Mouse (Mus musculus) gastrocnemius, postnatal 25 days (tissue): Measurements from ENCODE around the gene Pomt2. TPM values are rescaled to one million over a fixed set of nuclear protein-coding genes. Genes with fewer than 3 reads are reported as not detected.
"Not testable (repeated sequence)": the region's sequence is repeated elsewhere in the genome, so short reads cannot be mapped to it uniquely, and the experiment has no call there.

Experiments used
- DNase-seq: peaks from one replicate; pipeline ENCODE4 v3.0.0; 2022
- long read RNA-seq, 2 experiments: library from polyadenylated mRNA; stranded (forward); transcript quantifications; one replicate each; pipeline ENCODE4 v2.0.0; 2021
- total RNA-seq, 2 experiments: library from RNA; stranded (reverse); gene quantifications; 1 replicate in 1 of 2; 2 replicates in 1 of 2; pipeline ENCODE4 v1.2.3; 2021

The Pomt2 gene
- total RNA-seq = 1 to 10 TPM; 4.7 to 5.0 TPM
- long read RNA-seq, experiment 1, full-length matches to known transcripts = 3 of 4 reads
- long read RNA-seq, experiment 1, partial matches to known transcripts = 1 of 4 reads
- long read RNA-seq, experiment 1, other reads (novel, unspliced or antisense) = 0 of 4 reads
- long read RNA-seq, experiment 2, full-length matches to known transcripts = 6 of 9 reads
- long read RNA-seq, experiment 2, partial matches to known transcripts = 2 of 9 reads
- long read RNA-seq, experiment 2, other reads (novel, unspliced or antisense) = 1 of 9 reads

DNA sequence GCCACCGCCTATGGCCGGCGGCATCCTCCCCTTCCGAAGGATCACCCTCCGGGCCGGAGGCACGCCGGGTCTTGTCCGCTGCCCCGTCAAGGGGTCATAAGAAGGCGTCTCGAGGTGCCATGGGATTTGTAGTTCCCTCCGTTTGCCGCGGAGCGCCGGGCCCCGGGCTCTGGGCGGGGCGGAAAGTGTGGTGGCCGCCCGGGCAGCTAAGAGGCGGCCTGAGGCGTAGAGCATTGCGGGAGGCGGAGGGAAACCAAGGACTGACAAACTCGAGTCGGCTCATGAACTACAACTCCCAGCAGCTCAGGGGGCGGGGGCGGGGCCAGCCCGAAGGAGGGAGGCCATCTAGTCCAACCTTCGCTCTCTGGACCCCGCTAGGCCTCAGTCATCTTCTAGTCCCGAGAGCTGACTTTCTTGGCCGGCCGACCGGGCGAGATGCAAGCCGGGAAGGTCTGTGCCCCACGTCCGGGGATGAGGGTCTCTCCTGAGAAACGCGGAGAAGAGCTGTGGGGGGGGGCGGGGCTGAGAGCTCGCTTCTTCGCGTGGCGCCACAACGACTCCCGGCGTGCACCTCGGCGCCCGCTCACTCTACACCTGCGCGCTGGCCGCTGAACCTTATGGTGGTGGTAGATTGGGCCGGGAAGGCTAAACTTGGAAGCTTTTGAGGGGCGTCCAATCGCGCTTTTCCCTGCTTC, at the start of gene Pomt2:
TSS of gene Pomt2 (minus strand) at position 574 of the 695 bp plus-strand sequence.
- peak; percentile 97 for DNase-seq

DNA sequence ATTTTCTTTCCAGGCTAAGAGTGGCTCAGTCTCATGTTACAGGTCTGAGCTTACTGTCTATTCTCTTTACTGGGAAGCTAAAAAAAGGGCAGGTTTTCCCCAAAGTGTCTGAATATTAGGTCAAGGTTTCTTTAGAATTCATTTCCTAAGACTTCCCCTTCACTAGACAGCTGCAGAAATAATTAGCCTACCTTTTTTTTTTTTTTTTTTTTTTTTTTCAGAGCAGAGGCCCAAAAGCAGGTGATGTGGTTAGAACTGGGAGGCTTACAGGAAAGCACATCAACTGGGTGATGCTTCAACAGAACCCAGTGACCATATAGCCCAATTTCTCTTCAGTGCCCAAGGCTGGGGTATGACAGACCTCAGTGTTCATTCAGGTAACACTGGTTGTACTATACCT, 48.5 kb upstream of the Pomt2 start:
- no peak for DNase-seq

DNA sequence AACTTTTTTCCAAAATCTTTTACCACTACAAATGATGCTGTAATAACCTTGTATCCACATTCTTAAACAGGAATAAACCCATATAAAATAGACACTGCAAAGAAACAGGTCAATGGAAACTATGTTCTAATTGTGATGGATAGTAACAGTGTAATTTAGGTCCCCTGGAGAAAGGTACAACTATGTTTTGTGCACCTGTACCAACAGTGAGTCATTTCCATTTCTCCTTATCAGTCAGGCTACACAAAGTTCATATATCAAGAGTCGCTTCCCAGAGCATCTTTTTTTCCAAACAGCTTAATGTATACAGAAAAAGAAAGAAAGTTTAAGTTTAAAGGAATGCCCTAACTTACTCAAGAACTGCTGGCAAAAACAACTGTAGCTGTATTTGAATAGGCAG, 47.3 kb upstream of the Pomt2 start:
- DNase-seq = no peak

DNA sequence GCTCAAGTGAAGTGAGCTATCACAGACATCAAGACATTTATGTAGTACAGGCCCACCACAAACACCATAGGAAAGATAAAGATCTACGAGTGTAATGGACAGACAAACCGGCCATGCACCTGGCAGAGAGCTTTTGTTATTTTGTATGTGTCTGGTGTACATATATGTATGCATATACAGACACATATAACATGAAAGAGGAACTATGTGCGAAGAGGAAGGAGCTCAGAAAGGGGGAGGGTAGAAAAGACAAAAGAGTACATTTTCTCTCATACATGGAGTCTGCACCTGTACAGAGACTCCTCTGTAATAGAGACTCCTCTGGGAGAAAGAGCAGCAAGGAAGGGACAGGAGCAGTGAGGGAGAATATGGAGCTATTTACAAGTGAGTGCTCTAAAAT, 45.2 kb upstream of the Pomt2 start:
- DNase-seq = no peak

DNA sequence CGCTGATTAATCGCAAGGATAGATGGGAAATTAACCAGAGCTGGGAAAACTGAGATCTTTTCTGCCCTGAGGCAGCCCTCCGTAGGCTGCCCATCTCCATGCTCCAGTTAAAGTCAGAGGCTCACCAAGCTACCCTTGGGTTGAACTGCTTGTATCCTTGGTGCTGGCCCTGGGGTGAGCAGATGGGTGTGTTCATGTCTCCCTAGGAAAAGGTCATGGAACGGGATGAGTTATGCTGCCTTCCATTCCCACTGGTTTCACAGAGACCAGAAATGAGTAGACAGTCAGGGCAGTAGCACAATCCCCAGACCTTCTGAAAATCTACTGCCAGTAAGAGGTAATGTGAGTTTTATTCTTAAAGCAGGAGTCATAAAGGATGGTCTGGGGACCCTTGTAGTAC, 29.9 kb upstream of the Pomt2 start:
- DNase-seq = no peak

DNA sequence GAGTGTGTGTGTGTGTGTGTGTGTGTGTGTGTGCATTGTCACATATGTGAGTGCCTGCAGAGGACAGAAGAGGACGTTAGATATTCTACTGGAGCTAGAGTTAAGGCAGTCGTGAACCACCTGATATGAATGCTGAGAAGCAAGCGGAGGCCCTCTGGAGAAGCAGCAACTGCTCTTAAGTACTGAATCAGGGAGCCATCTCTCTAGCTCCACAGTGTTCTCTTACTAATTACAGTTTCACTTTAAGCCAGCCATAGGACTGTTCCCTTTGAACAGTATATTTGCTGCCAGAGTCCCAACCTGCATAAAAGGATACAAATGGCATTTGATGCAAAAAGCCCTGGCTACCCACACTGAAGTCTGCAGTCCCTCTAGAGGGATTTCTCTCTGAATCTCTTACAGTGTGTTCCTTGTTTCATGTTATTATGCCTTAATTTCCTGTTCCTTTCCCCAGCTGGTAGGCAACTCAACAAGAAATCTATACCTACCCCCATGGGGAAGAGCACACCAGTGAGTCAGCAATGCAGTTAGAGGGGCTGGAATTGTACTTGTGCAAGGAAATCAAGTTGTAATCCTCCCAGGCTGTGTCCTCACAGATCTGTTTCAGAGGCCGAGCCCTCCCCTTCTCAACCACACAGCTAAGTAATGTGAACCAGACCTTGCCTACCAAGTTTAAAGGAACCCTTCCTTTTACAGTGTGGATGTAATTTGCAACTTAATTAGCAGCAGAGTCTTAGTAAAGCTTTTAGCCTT, 27.6 kb upstream of the Pomt2 start:
- DNase-seq = no peak

DNA sequence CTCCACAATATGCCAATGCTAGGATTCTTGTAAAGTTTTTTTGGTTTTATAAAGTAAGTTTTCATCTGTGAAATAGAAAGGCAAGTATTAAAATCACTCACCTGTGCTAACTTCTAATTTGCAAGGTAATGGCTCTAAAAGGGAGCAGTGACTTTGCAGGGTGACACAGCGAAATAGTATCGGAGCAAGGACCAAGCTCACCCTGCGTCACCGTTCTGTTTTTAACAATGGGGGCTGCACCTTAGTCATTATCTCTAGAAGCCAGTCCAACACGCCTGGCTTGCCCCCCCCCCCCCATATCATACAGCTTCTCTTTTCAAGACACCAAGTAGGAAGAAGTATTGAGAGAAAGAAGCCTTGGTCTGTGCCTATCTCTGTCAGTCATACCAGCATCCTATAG, 13.0 kb upstream of the Pomt2 start:
- no peak for DNase-seq

DNA sequence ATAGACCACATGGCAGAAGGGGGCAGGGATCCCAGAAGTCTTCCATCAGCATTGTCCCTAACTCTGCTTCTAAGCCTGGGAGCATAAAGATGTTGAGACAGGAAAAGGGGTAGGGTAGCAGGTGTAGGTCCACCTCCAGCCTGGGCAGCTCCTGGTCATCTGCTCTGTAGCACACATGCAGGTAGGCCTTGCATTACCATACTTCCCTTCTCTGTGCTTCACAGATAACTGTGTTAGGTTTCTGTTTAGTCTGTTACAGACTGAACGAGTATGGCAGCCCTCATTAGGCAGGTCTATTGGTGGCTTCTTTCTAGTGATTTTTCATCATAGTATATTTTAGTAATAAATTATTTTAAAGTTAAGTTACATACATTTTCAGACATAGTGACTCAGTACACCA, 12.5 kb upstream of the Pomt2 start:
- DNase-seq = no peak

DNA sequence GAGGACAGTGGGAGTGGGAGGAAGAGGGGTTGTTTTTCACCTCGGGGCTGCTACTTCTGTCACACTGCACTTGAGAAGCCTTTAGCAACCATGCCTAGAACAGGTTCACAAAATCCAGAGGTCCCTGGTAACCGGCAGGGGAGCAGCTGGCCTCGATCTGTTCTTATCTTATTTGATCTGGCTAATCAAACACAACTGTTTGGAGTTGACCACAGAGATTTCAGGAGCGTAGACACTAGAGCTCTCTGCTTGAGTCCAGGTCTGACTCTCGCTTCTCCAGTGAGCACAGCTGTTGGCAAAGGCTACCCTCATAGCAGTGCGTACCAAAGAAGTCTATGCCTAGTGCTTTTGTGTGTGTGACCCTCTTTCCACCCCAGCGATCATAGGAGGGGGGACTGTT, 10.3 kb upstream of the Pomt2 start:
- DNase-seq = no peak

DNA sequence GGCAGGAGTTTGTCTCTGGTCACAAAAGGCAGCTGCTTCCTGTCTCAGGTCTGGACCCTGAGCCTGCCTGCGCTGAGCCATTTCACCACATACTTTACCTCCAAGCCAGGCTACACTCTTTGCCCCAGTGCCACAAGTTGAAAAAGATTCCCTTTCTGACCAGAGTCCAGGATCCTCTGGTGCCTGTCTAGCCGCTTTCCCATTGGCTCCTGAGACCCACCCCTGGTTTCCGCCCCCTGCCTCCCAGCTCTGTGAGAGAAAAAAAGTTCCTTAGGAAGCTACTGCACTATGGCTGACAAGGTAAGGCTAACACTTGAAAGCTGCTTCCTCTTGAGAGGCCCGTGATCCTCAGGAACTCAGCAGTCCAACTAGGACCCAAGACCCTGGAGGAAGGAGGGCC, 9.6 kb upstream of the Pomt2 start:
- no peak for DNase-seq

DNA sequence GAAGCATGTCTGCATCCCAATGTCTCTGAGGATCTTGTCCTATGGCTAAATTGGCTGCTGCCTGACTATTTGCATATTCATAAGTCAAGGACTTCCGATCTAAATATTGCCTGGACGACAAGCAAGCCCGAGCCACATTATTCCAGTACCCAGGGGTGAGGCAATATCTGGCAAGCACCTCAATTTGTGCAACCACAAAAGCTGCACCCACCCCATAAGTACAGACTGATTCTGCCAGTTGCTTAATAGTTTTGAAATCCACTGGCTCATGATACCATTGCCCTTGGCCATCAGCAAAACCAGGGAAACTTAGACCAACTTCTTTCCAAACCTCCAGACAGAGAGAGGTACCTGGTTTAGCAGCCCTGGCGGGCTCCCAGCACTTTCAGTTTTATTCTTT, 6.7 kb upstream of the Pomt2 start:
- not testable (repeated sequence) for DNase-seq

DNA sequence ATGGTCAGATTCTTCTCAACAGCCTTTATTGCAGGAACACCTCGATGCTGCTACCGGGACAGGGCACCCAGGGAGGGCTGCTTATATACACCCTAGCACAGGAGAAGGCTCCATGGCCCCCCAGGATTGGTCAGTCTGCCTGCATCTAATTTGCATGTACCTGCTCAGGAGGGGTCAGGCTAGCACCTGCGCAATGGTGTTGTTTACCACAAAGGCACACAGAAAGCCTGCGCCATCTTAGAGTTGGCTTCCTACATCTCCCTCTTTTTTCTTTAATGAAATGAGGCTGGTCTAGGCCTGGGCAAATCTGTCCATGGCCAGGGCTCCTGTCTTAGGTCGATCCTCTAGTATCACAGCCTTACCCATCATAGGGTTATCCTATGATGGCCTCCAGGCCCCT, 1.7 kb upstream of the Pomt2 start:
- DNase-seq = no peak

DNA sequence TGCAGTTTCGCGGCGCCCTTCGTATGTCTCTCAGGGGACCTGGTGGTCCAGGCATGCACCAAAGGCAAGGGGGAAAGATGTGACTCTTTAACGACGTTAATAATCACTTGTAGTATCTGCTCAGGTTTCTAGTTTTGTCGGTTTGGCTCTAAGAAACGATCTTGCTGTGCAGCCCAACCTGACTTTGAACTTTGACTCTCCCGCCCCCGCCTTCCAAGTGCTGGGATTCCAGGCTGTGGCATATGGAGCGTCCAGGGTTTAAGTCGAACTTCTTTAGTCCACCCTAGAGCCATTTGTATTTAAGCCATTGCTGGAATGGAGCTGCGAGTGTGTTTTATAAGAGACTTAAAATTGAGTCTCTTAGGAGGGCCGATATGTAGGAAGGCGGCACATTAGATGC, 368 bp upstream of the Pomt2 start:
- DNase-seq = no peak

DNA sequence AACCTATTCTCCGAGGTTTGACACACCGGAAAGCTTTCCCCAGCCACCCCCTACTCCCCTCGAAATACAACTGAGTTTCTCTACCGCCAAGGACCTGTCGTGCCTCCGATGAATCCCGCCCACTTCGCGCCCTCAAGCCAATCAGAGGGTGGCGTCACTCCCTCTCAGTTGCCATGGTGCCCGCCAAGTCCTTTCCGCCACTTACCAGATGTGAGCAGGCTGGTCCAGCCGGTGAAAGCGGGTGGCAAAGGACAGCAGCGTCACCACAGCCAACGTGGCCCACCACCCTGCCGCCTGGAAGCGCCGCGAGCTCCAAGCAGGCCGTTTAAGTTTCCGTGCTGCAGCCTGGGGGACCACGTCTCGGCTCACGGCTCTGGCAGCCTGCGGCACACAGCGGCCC, 802 bp downstream of the Pomt2 start, which contains the start of gene Gstz1:
TSS of gene Gstz1 (plus strand) at position 200 of the 400 bp plus-strand sequence.
- peak; percentile 86 for DNase-seq

DNA sequence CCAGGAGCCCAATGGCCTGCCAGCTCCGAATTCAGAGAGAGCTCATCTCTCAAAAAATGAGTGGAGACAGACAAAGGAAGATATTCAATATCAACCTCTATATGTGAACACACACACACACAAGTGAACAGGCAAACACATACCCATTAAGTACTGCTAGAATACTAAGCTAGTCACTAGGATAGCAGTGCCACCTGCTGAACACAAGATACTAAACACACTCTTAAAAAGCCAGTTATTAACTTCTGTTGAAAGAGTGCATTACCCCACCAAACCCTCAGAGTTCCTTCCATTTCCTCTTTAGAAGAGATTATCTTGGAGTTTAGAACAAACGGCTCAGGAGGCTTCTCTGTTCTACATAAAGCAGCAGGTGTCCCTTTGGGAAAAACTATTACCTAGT, 5.6 kb downstream of the Pomt2 start:
- DNase-seq = no peak

DNA sequence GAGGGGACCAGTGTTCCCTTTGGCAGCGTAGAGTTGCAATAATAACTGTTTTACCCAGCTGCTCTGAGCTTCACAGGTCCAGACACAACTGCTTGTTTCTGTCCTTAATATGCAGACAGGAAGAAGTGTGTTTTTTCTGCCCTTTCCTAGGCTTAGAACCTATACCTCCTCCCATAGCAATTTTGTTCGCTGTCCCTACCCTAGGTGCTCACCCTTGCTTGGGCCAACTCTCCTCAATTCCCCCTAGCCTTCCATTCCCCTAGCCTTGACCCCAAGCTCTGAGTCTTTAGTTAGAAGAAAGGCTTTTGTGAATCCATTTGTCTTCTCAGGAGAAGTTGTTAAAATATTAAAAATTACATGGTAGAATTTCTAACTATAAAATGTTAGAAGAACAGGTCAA, 9.0 kb downstream of the Pomt2 start:
- DNase-seq = no peak

DNA sequence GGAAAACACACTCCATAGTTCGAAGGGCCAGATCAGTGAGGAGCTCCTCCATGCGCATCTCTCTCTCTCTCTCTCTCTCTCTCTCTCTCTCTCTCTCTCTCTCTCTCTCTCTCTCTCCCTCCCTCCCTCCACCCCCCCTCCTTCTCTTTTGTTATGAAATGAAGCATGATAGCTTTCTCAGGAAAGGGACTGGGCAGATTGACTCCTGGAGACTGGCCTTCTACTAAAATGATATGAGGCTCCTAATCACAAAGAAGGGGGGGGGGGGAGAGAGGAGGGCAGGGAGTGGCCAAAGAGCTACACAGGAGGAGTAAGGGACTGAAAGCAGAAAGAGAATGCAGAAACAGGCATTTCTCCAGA, 9.4 kb downstream of the Pomt2 start:
- no peak for DNase-seq

DNA sequence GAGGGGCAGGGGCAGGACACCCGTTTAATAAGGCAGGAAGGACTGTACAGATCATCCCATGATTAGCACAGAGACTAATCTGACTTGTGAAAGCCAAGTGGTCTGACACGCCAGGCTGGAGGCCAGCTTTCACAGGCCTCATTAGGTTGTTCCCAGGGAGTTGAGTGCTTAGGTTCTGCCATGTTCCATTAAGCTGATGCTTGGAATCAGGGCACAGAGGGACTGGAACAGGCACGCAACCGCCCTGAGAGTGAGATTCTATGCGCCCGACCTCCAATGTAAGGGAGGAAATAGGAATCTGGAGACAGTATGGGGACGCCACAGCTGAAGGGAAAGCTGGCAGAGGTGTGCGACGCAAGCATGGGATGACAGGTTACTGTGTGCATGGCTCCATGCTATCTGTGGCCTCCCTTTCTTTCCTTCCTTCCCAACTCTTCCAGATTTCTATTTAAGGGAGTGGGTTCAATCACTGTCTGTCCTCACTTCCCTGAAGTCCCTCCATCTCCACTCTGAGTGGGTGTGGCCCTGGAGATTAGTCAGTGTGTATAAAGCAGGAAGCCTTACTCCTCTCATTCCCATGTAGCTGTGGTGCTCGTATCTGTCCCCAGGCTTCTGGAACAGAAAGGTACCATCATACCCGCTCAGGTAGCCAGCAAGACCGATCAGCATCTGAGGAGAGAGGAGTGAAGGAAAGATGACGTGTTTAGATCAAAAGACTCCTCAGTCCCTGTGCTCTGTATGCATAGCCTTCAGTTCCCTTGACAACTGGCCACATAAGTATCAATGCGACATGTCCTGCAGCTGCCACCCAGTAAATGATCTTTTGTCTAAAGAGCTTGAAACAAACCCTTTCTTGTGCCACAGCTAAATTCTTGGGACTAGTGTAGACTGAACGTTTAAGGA, 10.1 kb downstream of the Pomt2 start:
- no peak for DNase-seq

DNA sequence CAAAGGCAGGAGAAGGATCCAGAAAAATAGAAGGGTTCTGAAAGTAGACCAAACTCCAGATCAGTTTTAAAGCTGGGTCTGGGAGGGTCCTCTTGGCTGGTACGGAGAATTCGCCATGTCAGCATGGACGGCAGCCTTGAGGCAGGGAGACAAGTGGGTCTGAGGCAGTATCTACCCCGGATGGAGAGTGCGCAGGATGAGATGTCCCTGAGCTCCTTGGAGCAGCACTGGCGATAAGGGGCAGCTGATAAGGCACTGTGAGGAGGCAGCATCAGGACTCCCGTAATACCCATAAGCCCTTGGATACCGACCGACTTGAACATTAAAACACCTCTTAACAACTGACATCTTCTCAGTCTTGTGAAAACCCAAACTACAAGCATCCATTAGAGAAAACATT, 15.0 kb downstream of the Pomt2 start:
- no peak for DNase-seq

DNA sequence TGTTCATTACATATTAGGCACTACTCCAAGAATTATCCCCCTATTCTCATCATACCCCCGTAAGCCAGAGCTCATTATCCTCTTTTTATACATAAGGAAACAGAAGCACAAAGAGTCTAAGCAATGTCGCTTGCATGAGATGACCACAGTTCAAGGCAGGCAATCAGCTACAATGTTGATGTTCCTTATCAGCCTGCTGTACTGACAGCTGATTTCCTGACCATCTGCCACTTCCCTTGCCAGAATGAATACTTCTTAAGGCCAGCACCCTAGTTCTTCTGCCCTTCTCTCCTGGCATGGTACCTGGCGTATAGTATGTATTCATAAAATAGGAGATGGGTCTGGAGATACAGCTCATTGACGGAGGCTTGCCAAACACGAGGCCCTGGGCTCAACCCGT, 15.6 kb downstream of the Pomt2 start:
- DNase-seq = no peak

DNA sequence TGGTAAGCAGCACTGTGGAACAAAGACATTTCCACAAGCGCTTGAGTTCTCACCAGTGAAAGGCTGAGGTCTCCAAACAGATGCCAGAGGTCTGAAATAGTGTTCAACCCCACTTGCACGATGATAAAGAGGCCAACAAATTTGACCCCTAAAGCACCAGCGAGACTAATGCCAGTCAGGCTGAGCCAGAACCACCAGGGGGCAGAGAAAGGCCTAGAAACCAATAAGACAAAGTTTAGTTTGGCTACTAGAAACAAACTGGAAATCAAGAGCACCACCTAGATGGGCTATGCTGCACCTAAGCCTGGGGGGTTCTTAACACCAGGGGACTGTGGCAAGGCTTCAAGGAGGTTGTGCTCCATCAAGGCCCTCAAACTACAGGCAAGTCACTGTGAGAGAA, 16.1 kb downstream of the Pomt2 start:
- no peak for DNase-seq

DNA sequence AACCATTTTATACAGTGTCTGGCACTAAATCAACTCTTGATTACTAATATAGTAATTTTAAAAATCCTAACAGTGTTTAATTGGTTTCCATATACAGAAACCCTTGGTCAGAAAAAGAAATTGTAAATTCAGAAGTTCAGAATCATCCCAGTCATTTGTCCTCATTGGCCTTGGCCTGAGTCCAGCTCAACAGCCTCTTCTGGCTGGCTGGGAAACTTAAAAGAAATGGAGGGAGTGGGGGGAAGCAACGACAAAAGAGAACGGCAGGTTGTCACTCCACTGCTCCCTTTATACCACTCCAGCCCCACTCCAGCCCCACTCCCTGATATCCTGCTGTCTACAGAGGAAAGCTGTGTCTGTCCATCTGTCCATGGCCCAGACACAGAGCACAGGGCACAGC, 16.6 kb downstream of the Pomt2 start:
- DNase-seq = no peak
